Mouse (Mus musculus): ENCODE data around the gene Dpy19l3. TPM values are rescaled to one million over a fixed set of nuclear protein-coding genes. Genes with fewer than 3 reads are reported as not detected.

The Dpy19l3 gene
- 50.3 and 54.6 TPM in 2 replicates for polyA plus RNA-seq (2015; fragmentation: Nextera tagmentation; extraction: Ambion mirVana)

- Histone ChIP-seq H3K9ac (replicated peaks) (peak within 1 kb of the TSS; percentile 61), H3K9me3 (no peaks in the 10 kb centered on the region), H3K27ac (replicated peaks) (peak within 1 kb of the TSS; percentile 61), H3K27me3 (no peaks in the 10 kb centered on the region), H3K4me2 (replicated peaks) (peak within 1 kb of the TSS; percentile 98), H3K4me3 (peak within 1 kb of the TSS; percentile 80), H3K36me3 (peaks cover 14% of the 10 kb centered on the region), H3K4me1 (peaks cover 27% of the 10 kb centered on the region)
- ATAC-seq (replicated peaks) = peak; percentile 99
- WGBS = under 1% methylated on average over 68 of the region's 70 CpGs
Observed at GRCm38 (mm10) chr7:35754033-35754885, at the start of gene Dpy19l3. TSS of gene Dpy19l3 (minus strand) at chr7:35754454.

- peak within 1 kb of the TSS; percentile 94 for H3K9ac ChIP-seq (replicated peaks)
- H3K4me3 ChIP-seq = peak within 1 kb of the TSS; percentile 75
- H3K4me2 ChIP-seq (replicated peaks) = peak within 1 kb of the TSS; percentile 79
- 21% methylated on average over 26 of the region's 26 CpGs for WGBS
- no peaks in the 10 kb centered on the region for H3K27me3 ChIP-seq
- peaks cover 16% of the 10 kb centered on the region for H3K36me3 ChIP-seq
- no peaks in the 10 kb centered on the region for H3K9me3 ChIP-seq
- H3K27ac ChIP-seq (replicated peaks) = peak within 1 kb of the TSS; percentile 77
- peak; percentile 91 for ATAC-seq (replicated peaks)
- H3K4me1 ChIP-seq = peaks cover 14% of the 10 kb centered on the region
Observed at GRCm38 (mm10) chr7:35802906-35803595, 48.8 kb upstream of the Dpy19l3 start, which contains the start of gene Zfp507. TSS of gene Zfp507 (minus strand) at chr7:35803003.

DNA sequence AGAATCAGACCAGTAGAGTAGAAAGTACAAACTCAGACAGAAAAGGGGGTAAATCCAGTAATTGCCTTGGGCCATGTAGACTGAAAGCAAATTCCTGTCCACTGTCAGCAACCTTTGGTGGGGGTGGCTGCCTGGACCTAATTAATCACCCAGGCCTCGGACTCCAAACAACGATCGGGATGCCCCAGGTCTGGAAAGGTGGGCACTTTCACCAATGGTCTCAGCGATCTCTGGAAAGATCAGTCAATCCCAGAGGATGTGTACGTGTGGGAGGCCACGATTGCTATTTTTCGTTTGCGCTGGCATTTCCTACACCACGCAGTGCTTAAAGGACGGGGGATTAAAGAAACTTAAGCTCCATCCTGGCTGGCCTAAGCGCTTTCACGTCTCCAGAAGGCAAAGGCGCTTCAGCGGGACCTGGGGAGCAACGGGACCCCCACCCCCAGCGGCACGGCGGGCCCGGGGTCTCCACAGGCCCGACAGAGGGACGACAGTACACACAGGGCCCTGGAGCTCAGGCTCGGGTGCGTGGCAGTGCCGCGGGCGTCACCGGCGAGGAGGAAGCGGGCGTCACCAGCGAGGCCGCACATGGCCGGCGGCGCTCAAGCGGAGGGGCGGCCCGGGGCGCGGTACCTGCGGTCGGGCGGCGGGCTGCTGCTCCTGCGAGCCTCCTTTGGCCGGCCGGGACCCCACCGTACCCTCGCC is 48.1 kb upstream of the Dpy19l3 start:
- Histone ChIP-seq H3K4me3 (peak overlapping the region; percentile 75), H3K27ac (replicated peaks) (peak overlapping the region; percentile 77), H3K9me3 (no peaks in the 10 kb centered on the region), H3K4me2 (replicated peaks) (peak overlapping the region; percentile 79), H3K4me1 (peaks cover 14% of the 10 kb centered on the region), H3K36me3 (peaks cover 23% of the 10 kb centered on the region), H3K27me3 (no peaks in the 10 kb centered on the region), H3K9ac (replicated peaks) (peak overlapping the region; percentile 94)
- peak; percentile 93 for ATAC-seq (replicated peaks)
- under 1% methylated on average over 49 of the region's 49 CpGs for WGBS

GRCm38 (mm10) chr7:35796123-35796522 is 41.9 kb upstream of the Dpy19l3 start:
- WGBS = 57% methylated on average over 7 of the region's 7 CpGs
- no peak overlapping the region for H3K4me2 ChIP-seq (replicated peaks)
- ATAC-seq (replicated peaks) = no peak
- peaks cover 9% of the 10 kb centered on the region; the same call in 1 of the 2 replicates for H3K4me1 ChIP-seq
- H3K9ac ChIP-seq (replicated peaks) = no peak overlapping the region
- H3K27me3 ChIP-seq = no peaks in the 10 kb centered on the region
- no peak overlapping the region for H3K27ac ChIP-seq (replicated peaks)
- no peak overlapping the region for H3K4me3 ChIP-seq
- peaks cover 59% of the 10 kb centered on the region for H3K36me3 ChIP-seq
- H3K9me3 ChIP-seq = no peaks in the 10 kb centered on the region

GRCm38 (mm10) chr7:35794145-35794664 is 40.0 kb upstream of the Dpy19l3 start:
- peaks cover 70% of the 10 kb centered on the region for H3K36me3 ChIP-seq

GRCm38 (mm10) chr7:35792150-35792848 is 38.0 kb upstream of the Dpy19l3 start:
- H3K27ac ChIP-seq (replicated peaks) = no peak overlapping the region
- no peak overlapping the region for H3K4me2 ChIP-seq (replicated peaks)
- 85% methylated on average over 12 of the region's 12 CpGs for WGBS
- H3K4me3 ChIP-seq = no peak overlapping the region
- no peaks in the 10 kb centered on the region for H3K27me3 ChIP-seq
- no peaks in the 10 kb centered on the region for H3K9me3 ChIP-seq
- H3K4me1 ChIP-seq = peaks cover 10% of the 10 kb centered on the region; the same call in 1 of the 2 replicates
- H3K36me3 ChIP-seq = peaks cover 68% of the 10 kb centered on the region
- no peak overlapping the region for H3K9ac ChIP-seq (replicated peaks)
- ATAC-seq (replicated peaks) = no peak

More at GRCm38 (mm10) chr7:35794145-35794664, 40.0 kb upstream of the Dpy19l3 start:
- H3K4me1 ChIP-seq = peaks cover 10% of the 10 kb centered on the region; the same call in 1 of the 2 replicates
- no peaks in the 10 kb centered on the region for H3K9me3 ChIP-seq
- H3K27ac ChIP-seq (replicated peaks) = no peak overlapping the region
- H3K4me3 ChIP-seq = no peak overlapping the region
- H3K9ac ChIP-seq (replicated peaks) = no peak overlapping the region
- ATAC-seq (replicated peaks) = no peak
- WGBS = 71% methylated on average over 12 of the region's 12 CpGs
- no peaks in the 10 kb centered on the region for H3K27me3 ChIP-seq
- H3K4me2 ChIP-seq (replicated peaks) = no peak overlapping the region

DNA sequence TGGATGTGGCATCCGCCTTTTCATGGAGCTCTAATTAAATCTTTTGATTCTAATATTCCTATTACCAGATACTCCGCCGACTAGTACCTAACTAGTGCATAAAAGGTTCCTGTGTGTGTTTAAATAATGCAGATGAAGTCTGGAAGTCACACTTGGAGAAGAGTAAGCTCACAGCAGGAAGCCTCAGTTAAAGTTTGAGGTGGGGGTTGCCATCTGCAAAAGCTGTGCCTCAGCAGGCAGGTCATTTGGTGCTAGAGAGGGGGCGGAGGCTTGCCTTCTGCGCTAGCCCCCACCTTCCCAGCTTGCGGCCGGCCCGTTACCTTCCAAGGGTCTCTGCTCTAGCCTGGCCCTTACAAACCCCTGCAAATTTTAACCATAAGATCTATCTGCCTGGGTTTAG is 36.7 kb upstream of the Dpy19l3 start:
- Histone ChIP-seq H3K27me3 (no peaks in the 10 kb centered on the region), H3K4me2 (replicated peaks) (no peak overlapping the region), H3K9me3 (no peaks in the 10 kb centered on the region), H3K4me1 (peaks cover 10% of the 10 kb centered on the region; the same call in 1 of the 2 replicates), H3K4me3 (no peak overlapping the region), H3K9ac (replicated peaks) (no peak overlapping the region), H3K27ac (replicated peaks) (no peak overlapping the region; the same call in 1 of the 2 replicates), H3K36me3 (peaks cover 75% of the 10 kb centered on the region)
- 74% methylated on average over 8 of the region's 8 CpGs for WGBS
- no peak for ATAC-seq (replicated peaks)

DNA sequence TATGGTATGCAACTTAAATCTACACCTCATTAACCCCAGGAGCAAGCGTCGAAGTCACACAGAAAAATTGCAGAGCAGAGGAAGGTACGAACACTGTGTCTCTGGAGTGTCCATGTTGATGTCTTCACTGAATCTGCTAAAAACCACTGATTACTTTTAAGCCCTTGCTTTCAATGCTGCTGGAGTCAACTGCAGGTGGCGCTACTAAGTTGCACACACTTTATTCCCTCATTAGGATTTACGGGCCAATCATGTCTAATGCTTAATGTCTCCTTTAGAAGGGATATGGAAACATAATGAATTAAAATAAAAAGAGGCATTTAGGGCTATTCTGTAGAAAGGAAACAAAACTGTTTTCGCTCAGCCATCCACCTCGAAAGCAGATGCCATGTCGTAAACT is 35.9 kb upstream of the Dpy19l3 start:
- Histone ChIP-seq H3K27ac (replicated peaks) (no peak overlapping the region), H3K4me2 (replicated peaks) (no peak overlapping the region), H3K9me3 (no peaks in the 10 kb centered on the region), H3K4me1 (peaks cover 10% of the 10 kb centered on the region; the same call in 1 of the 2 replicates), H3K4me3 (no peak overlapping the region), H3K36me3 (peaks cover 78% of the 10 kb centered on the region), H3K9ac (replicated peaks) (no peak overlapping the region), H3K27me3 (no peaks in the 10 kb centered on the region)
- ATAC-seq (replicated peaks) = no peak
- 81% methylated on average over 8 of the region's 8 CpGs for WGBS

- no peaks in the 10 kb centered on the region for H3K9me3 ChIP-seq
- no peak overlapping the region for H3K9ac ChIP-seq (replicated peaks)
- H3K27me3 ChIP-seq = no peaks in the 10 kb centered on the region
- WGBS = 87% methylated on average over 4 of the region's 4 CpGs
- H3K36me3 ChIP-seq = peaks cover 56% of the 10 kb centered on the region
- H3K27ac ChIP-seq (replicated peaks) = no peak overlapping the region
- ATAC-seq (replicated peaks) = no peak
- no peak overlapping the region for H3K4me3 ChIP-seq
- H3K4me2 ChIP-seq (replicated peaks) = no peak overlapping the region
- no peaks in the 10 kb centered on the region for H3K4me1 ChIP-seq
Observed at GRCm38 (mm10) chr7:35785579-35785978, 31.3 kb upstream of the Dpy19l3 start.

DNA sequence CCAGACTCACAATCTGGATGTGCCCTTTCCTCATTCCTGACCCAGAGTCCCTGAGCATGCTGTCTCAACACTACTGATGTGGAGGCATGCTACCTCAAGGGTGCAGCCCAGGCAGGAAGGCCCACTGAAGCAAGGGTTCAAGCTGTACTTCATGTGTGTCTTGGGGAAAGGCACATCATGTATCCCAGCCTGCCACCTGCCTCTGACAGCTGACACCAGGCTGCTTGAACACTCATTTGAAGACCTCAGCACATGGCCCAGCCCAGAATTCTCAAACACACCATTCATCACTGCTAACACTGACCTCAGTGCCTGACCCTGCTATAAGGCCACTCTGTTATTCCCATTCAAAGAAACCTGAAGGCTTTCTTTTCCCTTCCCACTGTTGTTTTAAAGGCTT is 28.0 kb upstream of the Dpy19l3 start:
- no peak overlapping the region for H3K9ac ChIP-seq (replicated peaks)
- no peaks in the 10 kb centered on the region for H3K27me3 ChIP-seq
- no peak overlapping the region for H3K27ac ChIP-seq (replicated peaks)
- no peak overlapping the region for H3K4me2 ChIP-seq (replicated peaks)
- no peaks in the 10 kb centered on the region for H3K9me3 ChIP-seq
- H3K36me3 ChIP-seq = peaks cover 47% of the 10 kb centered on the region
- H3K4me3 ChIP-seq = no peak overlapping the region
- no peak for ATAC-seq (replicated peaks)
- no peaks in the 10 kb centered on the region for H3K4me1 ChIP-seq

GRCm38 (mm10) chr7:35774127-35774526 is 19.9 kb upstream of the Dpy19l3 start:
- no peak for ATAC-seq (replicated peaks)
- H3K36me3 ChIP-seq = peaks cover 54% of the 10 kb centered on the region

More at GRCm38 (mm10) chr7:35774127-35774526, 19.9 kb upstream of the Dpy19l3 start:
- Histone ChIP-seq H3K4me2 (replicated peaks) (no peak overlapping the region), H3K27ac (replicated peaks) (no peak overlapping the region), H3K27me3 (no peaks in the 10 kb centered on the region), H3K9ac (replicated peaks) (no peak overlapping the region), H3K4me1 (no peaks in the 10 kb centered on the region), H3K9me3 (no peaks in the 10 kb centered on the region), H3K4me3 (no peak overlapping the region)
- WGBS = 91% methylated on average over 12 of the region's 12 CpGs
